Mouse (Mus musculus): ENCODE data around the gene Wdr47. TPM values are rescaled to one million over a fixed set of nuclear protein-coding genes. Genes with fewer than 3 reads are reported as not detected.
"Not testable (repeated sequence)": the region's sequence is repeated elsewhere in the genome, so short reads cannot be mapped to it uniquely, and the experiment has no call there.

The Wdr47 gene
- polyA plus RNA-seq, 1 experiment from 2014 or later, result 10.9 TPM

DNA sequence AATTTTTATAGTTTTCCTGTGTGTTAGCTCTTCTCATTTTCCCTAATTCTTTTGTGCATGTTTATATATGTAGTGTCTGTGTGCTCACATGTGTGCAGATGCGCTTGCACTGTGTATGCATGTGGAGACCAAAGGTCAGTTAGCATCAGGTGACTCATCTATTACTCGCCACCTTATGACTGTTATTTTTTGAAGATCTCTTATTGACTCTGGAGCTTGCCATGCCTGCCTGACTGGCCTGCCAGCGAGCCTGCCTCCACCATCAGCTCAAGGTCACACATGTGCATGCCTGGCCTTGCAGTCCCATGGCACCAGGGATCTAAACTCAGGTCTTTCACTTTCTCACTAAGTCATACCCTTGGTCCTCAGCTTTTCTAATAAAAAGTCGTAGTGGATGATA, 49.9 kb downstream of the Wdr47 start:
- no peaks in the 10 kb centered on the region for H3K27me3 ChIP-seq
- no peak overlapping the region for H3K4me2 ChIP-seq
- H3K9ac ChIP-seq (replicated peaks), result no peak overlapping the region
- ATAC-seq (ENCODE audit: insufficient number of reproducible peaks, insufficient read depth, low FRiP score, low TSS enrichment, low read depth), result no peak
- H3K27ac ChIP-seq, result no peak overlapping the region
- 88% methylated on average over 4 of the region's 4 CpGs for WGBS
- no peaks in the 10 kb centered on the region for H3K4me1 ChIP-seq (replicated peaks)
- no peak overlapping the region for H3K4me3 ChIP-seq (replicated peaks)
- peaks cover 13% of the 10 kb centered on the region for H3K36me3 ChIP-seq
- no peaks in the 10 kb centered on the region for H3K9me3 ChIP-seq

DNA sequence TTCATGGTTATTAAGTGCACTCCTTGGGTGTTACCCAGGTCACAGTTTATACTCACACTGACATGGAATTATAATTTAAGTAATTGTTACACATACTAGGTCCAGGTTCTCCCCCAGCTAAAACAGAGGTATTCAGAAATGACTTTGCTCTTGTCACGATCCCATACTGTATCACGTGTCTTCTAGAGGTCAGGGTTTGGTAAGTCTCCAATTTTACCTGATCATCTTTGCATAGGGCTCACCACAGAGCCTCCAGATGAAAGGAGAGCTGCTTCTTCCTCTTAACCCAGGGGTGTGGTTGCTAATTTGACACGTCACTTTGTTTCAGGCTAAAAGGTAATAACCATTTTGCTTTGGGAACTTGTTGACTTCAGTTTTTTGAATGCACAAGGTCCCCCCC, 53.8 kb downstream of the Wdr47 start:
- WGBS, result 89% methylated on average over 3 of the region's 3 CpGs
- Histone ChIP-seq H3K9me3 (no peaks in the 10 kb centered on the region), H3K4me1 (replicated peaks) (0 out of 2 replicates have a peak, but pooled peaks cover 3% of the 10 kb centered on the region), H3K27ac (no peak overlapping the region), H3K4me3 (replicated peaks) (no peak overlapping the region), H3K36me3 (peaks cover 13% of the 10 kb centered on the region), H3K9ac (replicated peaks) (no peak overlapping the region), H3K27me3 (no peaks in the 10 kb centered on the region), H3K4me2 (no peak overlapping the region)
- no peak for ATAC-seq (ENCODE audit: insufficient number of reproducible peaks, insufficient read depth, low FRiP score, low TSS enrichment, low read depth)

DNA sequence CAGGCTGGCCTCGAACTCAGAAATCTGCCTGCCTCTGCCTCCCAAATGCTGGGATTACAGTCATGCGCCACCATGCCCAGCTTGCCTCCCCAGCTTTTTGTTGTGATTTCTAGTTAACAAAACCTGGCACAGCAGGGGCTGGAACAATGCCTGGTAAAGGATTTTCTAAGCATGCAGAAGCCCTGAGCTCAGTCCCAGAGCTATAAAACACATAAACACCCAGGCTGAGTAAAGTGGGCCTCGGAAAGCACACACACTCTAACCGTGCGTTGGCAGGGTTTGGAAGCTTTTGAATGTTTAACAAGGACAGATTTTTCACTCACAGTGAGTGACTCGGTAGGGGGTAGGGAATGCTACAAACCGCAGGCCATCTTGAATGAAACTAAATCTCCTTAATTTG, 55.0 kb downstream of the Wdr47 start:
- ATAC-seq (ENCODE audit: insufficient number of reproducible peaks, insufficient read depth, low FRiP score, low TSS enrichment, low read depth), result 0 out of 2 replicates have a peak, but pooled peaks have one; percentile 28
- H3K4me3 ChIP-seq (replicated peaks), result no peak overlapping the region
- H3K9ac ChIP-seq (replicated peaks), result no peak overlapping the region
- H3K4me1 ChIP-seq (replicated peaks), result 0 out of 2 replicates have a peak, but pooled peaks cover 3% of the 10 kb centered on the region
- 48% methylated on average over 7 of the region's 7 CpGs for WGBS
- no peaks in the 10 kb centered on the region for H3K9me3 ChIP-seq
- H3K36me3 ChIP-seq, result peaks cover 13% of the 10 kb centered on the region
- no peaks in the 10 kb centered on the region for H3K27me3 ChIP-seq
- no peak overlapping the region for H3K4me2 ChIP-seq
- H3K27ac ChIP-seq, result no peak overlapping the region

DNA sequence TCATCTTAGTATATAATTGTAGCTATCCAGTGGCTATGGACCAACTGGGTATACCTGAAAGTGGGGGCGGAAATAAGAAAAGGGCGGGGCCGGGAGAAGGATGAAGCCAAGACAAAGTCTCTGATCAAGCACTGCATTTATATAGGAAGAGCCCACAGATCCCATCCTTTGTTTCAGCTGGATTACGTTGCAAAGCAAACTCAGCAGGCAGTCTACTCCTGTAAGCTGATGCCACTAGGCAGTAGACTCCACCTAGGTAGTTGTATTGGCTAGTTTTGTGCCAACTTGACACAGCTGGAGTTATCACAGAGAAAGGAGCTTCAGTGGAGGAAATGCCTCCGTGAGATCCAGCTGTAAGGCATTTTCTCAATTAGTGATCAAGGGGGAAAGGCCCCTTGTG, 56.6 kb downstream of the Wdr47 start:
- WGBS, result 44% methylated on average over 5 of the region's 5 CpGs
- ATAC-seq (ENCODE audit: insufficient number of reproducible peaks, insufficient read depth, low FRiP score, low TSS enrichment, low read depth); H3K27me3 ChIP-seq: not testable (repeated sequence)

DNA sequence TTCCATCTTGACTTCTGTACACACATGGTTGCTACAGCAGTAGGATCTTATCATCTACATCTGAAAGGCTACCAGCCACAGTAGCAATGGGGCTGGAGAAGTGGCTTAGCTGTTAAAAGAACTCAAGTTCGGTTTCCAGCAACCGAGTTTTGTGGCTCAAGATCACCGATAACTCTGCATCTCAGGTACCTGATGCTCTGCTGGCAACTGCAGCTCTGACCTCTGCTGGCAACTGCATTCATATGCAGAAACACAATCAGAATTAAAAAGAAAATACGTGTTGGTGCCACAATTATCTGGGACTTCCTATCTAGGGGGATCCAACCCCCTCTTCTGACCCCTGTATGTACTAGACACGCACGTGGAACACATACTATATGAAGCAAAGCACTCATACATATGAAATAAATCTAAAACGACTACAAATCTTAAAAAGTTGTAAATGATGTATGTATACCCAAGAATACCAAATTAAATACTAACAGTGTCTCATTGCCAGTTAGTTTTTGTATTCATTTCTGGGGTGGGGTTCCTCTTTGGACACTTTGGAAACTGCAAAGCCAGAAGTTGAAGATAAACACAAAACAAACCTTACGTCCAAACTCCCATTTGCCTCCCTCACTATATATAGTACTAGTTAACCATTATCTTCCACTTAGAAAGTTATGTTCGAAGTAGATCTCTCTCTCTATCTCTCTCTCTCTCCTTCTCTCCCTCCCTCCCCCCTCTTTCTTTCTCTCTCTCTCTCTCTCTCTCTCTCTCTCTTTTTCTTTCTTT, 62.0 kb downstream of the Wdr47 start:
- Histone ChIP-seq H3K27ac (no peak overlapping the region), H3K4me2 (peak overlapping the region; percentile 66), H3K4me1 (replicated peaks) (peaks cover 11% of the 10 kb centered on the region), H3K27me3 (no peaks in the 10 kb centered on the region), H3K9ac (replicated peaks) (no peak overlapping the region), H3K36me3 (peaks cover 3% of the 10 kb centered on the region; the same call in 1 of the 2 replicates), H3K9me3 (no peaks in the 10 kb centered on the region), H3K4me3 (replicated peaks) (peak overlapping the region; percentile 27)
- no peak for ATAC-seq (ENCODE audit: insufficient number of reproducible peaks, insufficient read depth, low FRiP score, low TSS enrichment, low read depth)
- WGBS, result 32% methylated on average over 9 of the region's 9 CpGs

More for the DNA sequence above, 56.6 kb downstream of the Wdr47 start:
- H3K9me3 ChIP-seq; H3K4me2 ChIP-seq; H3K9ac ChIP-seq (replicated peaks); H3K4me1 ChIP-seq (replicated peaks); H3K4me3 ChIP-seq (replicated peaks); H3K27ac ChIP-seq: not testable (repeated sequence)
- H3K36me3 ChIP-seq, result peaks cover 13% of the 10 kb centered on the region

DNA sequence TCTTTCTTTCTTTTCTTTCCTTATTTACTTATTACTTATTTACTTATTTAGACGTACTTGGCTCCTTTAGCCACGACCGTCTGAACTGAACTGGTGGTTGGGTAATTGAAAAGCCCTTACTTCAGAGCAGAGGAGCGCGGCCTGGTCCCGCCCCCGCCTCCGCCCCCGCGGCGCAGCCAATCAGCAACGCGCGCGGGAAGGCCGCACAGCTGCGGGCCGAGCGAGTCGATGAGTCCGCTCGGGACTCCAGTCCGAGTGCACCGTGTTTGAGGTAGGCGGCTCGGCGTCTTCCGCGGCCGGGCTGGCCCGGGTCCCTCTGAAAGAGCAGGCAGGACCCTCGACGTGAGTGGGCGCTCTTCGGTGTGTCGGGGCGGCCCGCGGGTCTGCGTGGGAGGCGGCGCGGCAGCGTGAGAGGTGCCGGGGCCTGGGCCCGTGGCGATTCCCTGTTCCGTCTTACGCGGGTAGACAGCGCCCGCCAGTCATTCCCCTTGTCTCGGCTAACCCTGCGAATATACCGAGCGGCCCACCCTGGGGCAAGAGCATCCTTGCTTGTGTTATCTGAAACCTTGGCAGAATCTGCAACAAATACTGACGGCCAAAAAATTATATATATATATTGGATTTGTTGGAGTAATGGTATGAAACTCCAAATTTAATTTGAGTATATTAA, 62.8 kb downstream of the Wdr47 start, which contains the start of gene Clcc1:
Gene Clcc1, plus strand, starts transcription at position 204 of the 670 bp plus-strand sequence.
- peak; percentile 97 for ATAC-seq (ENCODE audit: insufficient number of reproducible peaks, insufficient read depth, low FRiP score, low TSS enrichment, low read depth)
- 0% methylated on average over 57 of the region's 57 CpGs for WGBS

DNA sequence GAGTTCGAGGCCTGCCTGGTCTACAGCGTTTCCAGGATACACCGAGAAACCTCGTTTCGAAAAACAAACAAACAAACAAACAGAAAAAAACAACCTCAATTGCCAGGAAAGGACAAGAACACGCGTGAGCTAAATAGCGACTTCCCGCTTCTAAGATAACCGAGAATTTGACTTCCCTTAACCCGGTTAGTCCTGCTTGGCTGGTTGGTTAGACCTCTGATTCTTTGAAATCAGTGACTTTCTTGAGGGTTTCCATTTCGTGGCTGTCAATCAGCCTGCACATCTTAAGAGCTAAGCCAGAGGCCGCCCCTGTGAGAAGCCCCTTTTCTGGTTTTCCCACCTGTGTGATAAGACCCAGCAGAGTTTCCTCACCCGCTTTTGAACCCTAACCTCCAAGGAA, 63.5 kb downstream of the Wdr47 start:
- Histone ChIP-seq H3K27ac (no peak overlapping the region), H3K36me3 (peaks cover 19% of the 10 kb centered on the region; the same call in 1 of the 2 replicates), H3K9me3 (no peaks in the 10 kb centered on the region), H3K9ac (replicated peaks) (peak overlapping the region; percentile 87), H3K27me3 (no peaks in the 10 kb centered on the region), H3K4me1 (replicated peaks) (peaks cover 11% of the 10 kb centered on the region), H3K4me3 (replicated peaks) (peak overlapping the region; percentile 81), H3K4me2 (peak overlapping the region; percentile 66)
- ATAC-seq (ENCODE audit: insufficient number of reproducible peaks, insufficient read depth, low FRiP score, low TSS enrichment, low read depth), result no peak
- WGBS, result 29% methylated on average over 14 of the region's 14 CpGs

More for the DNA sequence above, 62.8 kb downstream of the Wdr47 start, which contains the start of gene Clcc1:
- Histone ChIP-seq H3K27me3 (no peaks in the 10 kb centered on the region), H3K36me3 (peaks cover 11% of the 10 kb centered on the region; the same call in 1 of the 2 replicates), H3K9me3 (no peaks in the 10 kb centered on the region), H3K27ac (peak within 1 kb of the TSS; percentile 90), H3K4me2 (peak within 1 kb of the TSS; percentile 66), H3K4me1 (replicated peaks) (peaks cover 11% of the 10 kb centered on the region), H3K9ac (replicated peaks) (peak within 1 kb of the TSS; percentile 87), H3K4me3 (replicated peaks) (peak within 1 kb of the TSS; percentile 81)

DNA sequence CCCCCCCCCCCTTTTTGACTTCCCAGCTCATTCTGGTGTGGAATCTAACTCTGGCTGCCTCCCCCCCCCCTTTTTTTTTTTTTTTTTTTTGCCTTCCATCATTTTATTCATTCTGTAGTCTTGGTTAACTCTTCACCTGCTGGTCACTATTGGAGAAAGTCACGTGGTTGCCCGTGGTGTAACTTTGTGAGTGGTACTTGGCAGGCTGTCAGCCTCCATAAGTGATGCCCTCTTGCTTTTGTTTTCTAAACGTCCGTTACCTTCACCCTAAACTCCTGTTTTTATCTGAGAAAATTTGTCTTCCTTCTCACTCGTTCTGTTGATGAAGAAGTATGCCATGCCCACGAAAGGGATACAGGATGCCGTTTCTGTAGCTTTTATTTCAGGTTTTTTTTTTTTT, 64.4 kb downstream of the Wdr47 start:
- H3K27ac ChIP-seq, result no peak overlapping the region
- no peak for ATAC-seq (ENCODE audit: insufficient number of reproducible peaks, insufficient read depth, low FRiP score, low TSS enrichment, low read depth)
- peaks cover 11% of the 10 kb centered on the region for H3K4me1 ChIP-seq (replicated peaks)
- no peaks in the 10 kb centered on the region for H3K27me3 ChIP-seq
- peaks cover 26% of the 10 kb centered on the region; the same call in 1 of the 2 replicates for H3K36me3 ChIP-seq
- peak overlapping the region; percentile 66; the same call in 1 of the 2 replicates for H3K4me2 ChIP-seq
- no peak overlapping the region for H3K9ac ChIP-seq (replicated peaks)
- no peak overlapping the region for H3K4me3 ChIP-seq (replicated peaks)
- 90% methylated on average over 7 of the region's 7 CpGs for WGBS
- H3K9me3 ChIP-seq, result no peaks in the 10 kb centered on the region

DNA sequence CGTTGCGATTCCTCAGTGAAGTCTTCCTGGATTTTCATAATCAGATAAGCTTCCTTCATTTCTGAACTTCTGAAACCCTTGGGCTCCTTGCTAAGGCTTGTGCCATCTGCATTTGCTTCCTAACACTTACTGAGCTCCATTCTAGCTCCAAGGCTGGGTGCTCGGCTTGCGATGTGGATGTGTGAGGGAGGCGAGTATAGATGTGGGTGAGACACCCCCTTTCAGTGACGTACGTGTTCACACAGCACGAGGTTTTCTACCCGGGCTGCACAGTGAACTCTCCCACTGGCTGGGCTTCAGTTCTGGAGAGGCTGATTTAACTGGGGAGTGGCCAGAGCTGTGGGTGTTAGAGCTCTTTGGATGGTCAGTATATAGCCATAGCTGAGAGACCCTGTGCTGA, 67.5 kb downstream of the Wdr47 start:
- Histone ChIP-seq H3K36me3 (peaks cover 54% of the 10 kb centered on the region), H3K27ac (no peak overlapping the region), H3K4me3 (replicated peaks) (no peak overlapping the region), H3K9me3 (no peaks in the 10 kb centered on the region), H3K9ac (replicated peaks) (no peak overlapping the region), H3K4me1 (replicated peaks) (peaks cover 11% of the 10 kb centered on the region), H3K4me2 (no peak overlapping the region), H3K27me3 (no peaks in the 10 kb centered on the region)
- ATAC-seq (ENCODE audit: insufficient number of reproducible peaks, insufficient read depth, low FRiP score, low TSS enrichment, low read depth), result no peak
- WGBS, result 93% methylated on average over 9 of the region's 9 CpGs

DNA sequence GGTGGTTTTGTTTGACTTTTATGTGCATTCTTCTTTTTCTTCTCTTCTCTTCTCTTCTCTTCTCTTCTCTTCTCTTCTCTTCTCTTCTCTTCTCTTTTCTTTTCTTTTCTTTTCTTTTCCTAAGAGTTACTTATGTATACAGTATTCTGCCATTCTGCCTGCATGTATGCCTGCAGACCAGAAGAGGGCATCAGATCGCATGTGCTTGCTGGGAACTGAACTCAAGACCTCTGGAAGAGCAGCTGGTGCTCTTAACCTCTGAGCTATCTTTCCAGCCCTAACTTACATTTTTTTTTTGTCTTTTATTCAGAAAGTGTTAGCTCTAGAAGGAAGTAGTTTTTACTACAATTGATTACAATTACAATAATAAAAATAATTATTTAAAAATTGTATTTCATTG, 69.9 kb downstream of the Wdr47 start:
- 84% methylated on average over 1 of the region's 1 CpGs for WGBS
- Histone ChIP-seq H3K4me1 (replicated peaks) (no peaks in the 10 kb centered on the region), H3K9ac (replicated peaks) (no peak overlapping the region), H3K4me2 (no peak overlapping the region), H3K27me3 (no peaks in the 10 kb centered on the region), H3K36me3 (peaks cover 77% of the 10 kb centered on the region), H3K27ac (no peak overlapping the region), H3K9me3 (no peaks in the 10 kb centered on the region), H3K4me3 (replicated peaks) (no peak overlapping the region)
- ATAC-seq (ENCODE audit: insufficient number of reproducible peaks, insufficient read depth, low FRiP score, low TSS enrichment, low read depth), result no peak

DNA sequence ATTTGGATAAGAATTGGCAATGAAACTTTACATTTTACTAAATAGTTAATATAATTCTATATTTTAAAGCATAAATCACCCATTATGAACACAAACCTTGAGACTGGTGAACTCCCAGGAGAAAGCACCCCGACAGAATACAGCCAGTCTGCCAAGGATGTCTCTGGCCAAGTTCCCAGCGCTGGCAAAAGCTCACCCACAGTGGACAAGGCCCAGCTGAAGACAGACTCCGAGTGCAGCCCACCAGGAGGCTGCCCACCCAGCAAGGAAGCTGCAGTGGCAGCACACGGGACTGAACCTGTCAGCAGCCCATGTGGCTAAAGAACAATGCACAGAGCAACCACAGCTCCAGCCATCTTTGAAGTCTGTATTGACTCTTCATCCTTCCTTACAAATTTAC, 85.5 kb downstream of the Wdr47 start:
- H3K27me3 ChIP-seq, result no peaks in the 10 kb centered on the region
- H3K4me2 ChIP-seq, result no peak overlapping the region
- H3K4me1 ChIP-seq (replicated peaks), result no peaks in the 10 kb centered on the region
- H3K27ac ChIP-seq, result no peak overlapping the region
- H3K9ac ChIP-seq (replicated peaks), result no peak overlapping the region
- H3K36me3 ChIP-seq, result peaks cover 89% of the 10 kb centered on the region
- ATAC-seq (ENCODE audit: insufficient number of reproducible peaks, insufficient read depth, low FRiP score, low TSS enrichment, low read depth), result no peak
- no peaks in the 10 kb centered on the region for H3K9me3 ChIP-seq
- WGBS, result 82% methylated on average over 4 of the region's 4 CpGs
- no peak overlapping the region for H3K4me3 ChIP-seq (replicated peaks)

All from limb, embryonic 12.5 days (tissue).